Mouse (Mus musculus): ENCODE results near the gene Vdac1.

DNA sequence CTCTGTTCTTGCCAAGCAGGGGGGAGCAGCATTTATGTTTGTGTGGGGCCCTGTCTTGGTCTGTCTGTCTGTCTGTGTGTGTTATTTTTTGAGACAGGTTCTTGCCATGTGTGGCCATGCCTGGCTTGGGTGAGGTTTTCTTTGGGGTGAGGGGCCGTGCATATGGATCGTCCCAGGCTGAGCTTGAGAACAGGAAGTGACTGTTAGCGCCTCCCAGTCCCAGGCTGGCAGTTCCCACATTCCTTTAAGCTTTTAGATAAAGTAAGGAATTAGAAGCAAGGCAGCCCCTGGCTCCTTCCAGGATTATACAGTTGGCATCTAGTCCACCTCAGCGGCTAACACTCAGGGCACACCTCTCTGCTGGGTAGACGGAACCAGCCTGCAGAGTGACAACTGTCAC lies 48.7 kb downstream of the Vdac1 start:
- no peak for TF ChIP-seq CTCF (conservative IDR thresholded peaks at IDR 0.05; ENCODE audit: insufficient read depth, insufficient read length, low read depth, low read length)
- no peak for TF ChIP-seq POLR2A (IDR thresholded peaks at IDR 0.05; ENCODE audit: low read depth, low read length)
